Mouse (Mus musculus) embryonic facial prominence, embryonic 12.5 days (tissue): ENCODE measurements around the gene Slc5a2. TPM values are rescaled to one million over a fixed set of nuclear protein-coding genes. Genes with fewer than 3 reads are reported as not detected.

Experiments used
- ATAC-seq: fragments of 200-750 bp; cut with Nextera tagmentation; 2 replicates; pipeline ENCODE4 v1.8.0; 2017; ENCODE audit not compliant: insufficient number of reproducible peaks, insufficient read depth, low FRiP score, low TSS enrichment
- H3K27ac ChIP-seq: fragments of 300-500 bp; sonication (generic); 2 replicates; pipeline ENCODE4 v1.5.1; 2016; ENCODE audit warnings: mild to moderate bottlenecking
- H3K27me3 ChIP-seq: fragments of 300-500 bp; sonication (generic); 2 replicates; pipeline ENCODE4 v1.6.1; 2016; ENCODE audit warnings: mild to moderate bottlenecking, moderate library complexity
- H3K36me3 ChIP-seq: fragments of 300-500 bp; sonication (generic); 2 replicates; pipeline ENCODE4 v1.6.1; 2016; ENCODE audit warnings: mild to moderate bottlenecking
- H3K4me1 ChIP-seq: fragments of 300-500 bp; sonication (generic); 2 replicates; pipeline ENCODE4 v1.6.1; 2016
- H3K4me2 ChIP-seq: fragments of 300-500 bp; sonication (generic); replicated peaks from 2 replicates; pipeline ENCODE4 v1.6.1; 2016; ENCODE audit warnings: mild to moderate bottlenecking, moderate library complexity
- H3K4me3 ChIP-seq: fragments of 300-500 bp; sonication (generic); 2 replicates; pipeline ENCODE4 v1.5.1; 2016; ENCODE audit warnings: mild to moderate bottlenecking
- H3K9ac ChIP-seq: fragments of 300-500 bp; sonication (generic); 2 replicates; pipeline ENCODE4 v1.6.1; 2016; ENCODE audit warnings: mild to moderate bottlenecking, moderate library complexity
- H3K9me3 ChIP-seq: fragments of 300-500 bp; sonication (generic); 2 replicates; pipeline ENCODE4 v1.6.1; 2016; ENCODE audit warnings: mild to moderate bottlenecking, moderate library complexity
- WGBS: fragments of 180-500 bp; shearing (Covaris S2); methylation state at CpG from one replicate; pipeline ENCODE4 v1.1.7; 2016; 5-methylcytosine and 5-hydroxymethylcytosine counted together
- polyA plus RNA-seq: library from polyadenylated mRNA; unstranded; fragments of >200 nt; fragmentation: Nextera tagmentation; extraction: Ambion mirVana; gene quantifications from 2 replicates; pipeline ENCODE4 v1.2.1, GENCODE M21; 2016

Slc5a2 gene
- polyA plus RNA-seq, 1 experiment from 2014 or later: 0.35 TPM

DNA sequence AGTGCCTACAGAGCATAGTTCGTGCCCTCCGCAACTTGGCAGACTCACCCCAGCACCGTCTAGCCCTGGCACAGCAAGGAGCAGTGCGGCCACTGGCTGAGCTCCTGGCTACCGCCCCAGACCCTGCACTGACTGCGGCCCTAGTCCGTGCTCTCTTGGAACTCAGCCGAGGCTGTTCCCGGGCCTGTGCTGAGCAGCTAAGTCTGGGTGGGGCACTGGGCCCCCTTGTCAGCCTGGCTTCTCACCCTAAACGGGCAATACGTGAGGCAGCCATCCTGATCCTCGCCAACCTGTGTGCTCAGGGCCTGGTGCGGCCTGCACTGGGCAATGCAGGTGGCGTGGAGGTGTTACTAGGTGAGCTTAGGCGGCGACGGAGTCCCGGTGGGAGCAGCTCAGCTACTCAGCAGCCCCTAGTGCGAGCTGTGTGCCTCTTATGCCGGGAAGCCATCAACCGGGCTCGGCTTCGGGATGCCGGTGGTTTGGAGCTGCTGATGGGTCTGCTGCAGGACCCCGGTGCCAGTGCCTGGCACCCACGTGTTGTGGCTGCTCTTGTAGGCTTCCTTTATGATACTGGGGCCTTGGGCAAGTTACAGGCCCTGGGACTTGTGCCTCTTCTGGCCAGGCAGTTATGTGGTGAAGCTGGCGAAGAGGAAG, 25.2 kb upstream of the Slc5a2 start:
- H3K36me3 ChIP-seq: peaks cover 45% of the 10 kb centered on the region
- H3K27ac ChIP-seq: no peak overlapping the region
- no peak overlapping the region for H3K4me2 ChIP-seq
- peaks cover 21% of the 10 kb centered on the region for H3K4me1 ChIP-seq
- ATAC-seq: no peak
- H3K4me3 ChIP-seq: no peak overlapping the region
- no peaks in the 10 kb centered on the region for H3K9me3 ChIP-seq
- no peak overlapping the region for H3K9ac ChIP-seq
- no peaks in the 10 kb centered on the region for H3K27me3 ChIP-seq
- WGBS: 94% methylated on average over 27 of the region's 27 CpGs

DNA sequence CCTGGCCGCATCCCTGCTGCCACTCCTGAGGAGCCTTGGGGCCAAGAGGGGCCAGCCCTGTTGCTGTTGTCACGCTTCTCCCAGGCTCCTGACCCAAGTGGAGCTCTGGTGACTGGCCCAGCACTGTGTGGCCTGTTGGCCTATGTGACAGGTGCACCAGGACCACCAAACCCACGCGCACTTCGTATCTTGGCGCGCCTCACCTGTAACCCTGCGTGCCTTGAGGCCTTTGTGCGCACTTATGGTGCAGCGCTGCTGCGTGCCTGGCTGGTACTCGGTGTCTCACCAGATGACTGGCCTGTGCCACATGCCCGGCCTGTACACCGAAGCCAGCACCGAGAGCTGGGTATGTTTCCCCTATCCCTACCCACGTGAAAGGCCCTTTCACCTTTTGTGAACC, 23.1 kb upstream of the Slc5a2 start:
- H3K27me3 ChIP-seq: no peaks in the 10 kb centered on the region
- H3K4me2 ChIP-seq: no peak overlapping the region
- H3K4me3 ChIP-seq: no peak overlapping the region
- no peak for ATAC-seq
- peaks cover 48% of the 10 kb centered on the region for H3K36me3 ChIP-seq
- H3K9ac ChIP-seq: no peak overlapping the region
- H3K27ac ChIP-seq: no peak overlapping the region
- H3K9me3 ChIP-seq: no peaks in the 10 kb centered on the region
- H3K4me1 ChIP-seq: peaks cover 23% of the 10 kb centered on the region
- 92% methylated on average over 16 of the region's 16 CpGs for WGBS

DNA sequence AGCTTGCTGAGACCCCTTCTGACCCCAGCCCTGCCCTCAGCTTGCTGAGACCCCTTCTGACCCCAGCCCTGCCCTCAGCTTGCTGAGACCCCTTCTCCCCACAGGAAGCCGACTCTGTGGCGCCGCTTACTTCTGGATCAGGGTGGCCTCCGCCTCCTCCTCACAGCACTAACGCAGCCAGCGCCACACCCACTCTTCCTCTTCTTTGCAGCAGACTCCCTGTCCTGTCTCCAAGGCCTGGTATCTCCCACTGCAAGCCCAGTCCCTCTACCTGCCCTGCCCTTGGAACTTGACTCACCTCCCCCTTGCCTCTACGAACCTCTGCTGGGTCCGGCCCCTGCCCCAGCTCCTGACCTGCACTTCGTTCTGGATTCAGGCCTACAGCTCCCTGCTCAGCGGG, 21.5 kb upstream of the Slc5a2 start:
- Histone ChIP-seq H3K4me1 (peaks cover 31% of the 10 kb centered on the region), H3K27ac (0 out of 2 replicates have a peak overlapping the region, but pooled peaks have one; percentile 23), H3K36me3 (peaks cover 49% of the 10 kb centered on the region), H3K4me3 (no peak overlapping the region), H3K4me2 (no peak overlapping the region), H3K27me3 (no peaks in the 10 kb centered on the region), H3K9me3 (no peaks in the 10 kb centered on the region), H3K9ac (no peak overlapping the region)
- 43% methylated on average over 10 of the region's 10 CpGs for WGBS
- ATAC-seq: no peak

DNA sequence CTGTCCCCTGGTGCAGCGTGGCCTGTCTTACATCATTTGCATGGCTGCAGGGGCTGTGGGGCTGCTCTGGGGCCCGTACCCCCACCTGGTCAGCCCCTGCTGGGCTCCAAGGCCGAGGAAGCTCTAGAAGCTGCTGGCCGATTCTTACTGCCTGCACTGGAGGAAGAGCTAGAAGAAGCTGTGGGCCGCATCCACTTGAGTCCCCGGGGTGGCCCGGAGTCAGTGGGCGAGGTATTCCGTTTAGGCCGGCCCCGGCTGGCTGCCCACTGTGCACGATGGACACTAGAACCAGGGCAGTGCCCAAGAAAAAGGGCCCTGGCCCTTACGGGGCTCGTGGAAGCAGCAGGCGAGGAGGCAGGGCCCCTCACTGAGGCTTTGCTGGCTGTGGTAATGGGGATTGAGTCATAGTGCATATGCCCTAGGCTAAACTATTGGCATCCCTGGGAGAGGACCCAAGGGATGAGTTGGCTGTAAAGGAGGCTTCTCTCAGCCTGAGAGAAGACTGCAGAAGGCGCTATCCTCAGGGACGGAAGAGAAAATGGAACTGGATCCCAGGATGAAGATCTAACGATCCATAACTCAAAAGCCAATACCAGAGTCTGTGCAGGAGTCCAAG, 20.9 kb upstream of the Slc5a2 start:
- Histone ChIP-seq H3K9ac (no peak overlapping the region), H3K4me2 (no peak overlapping the region), H3K27me3 (no peaks in the 10 kb centered on the region), H3K27ac (0 out of 2 replicates have a peak overlapping the region, but pooled peaks have one; percentile 23), H3K4me1 (peaks cover 26% of the 10 kb centered on the region), H3K36me3 (peaks cover 54% of the 10 kb centered on the region), H3K4me3 (no peak overlapping the region), H3K9me3 (no peaks in the 10 kb centered on the region)
- ATAC-seq: no peak
- 86% methylated on average over 18 of the region's 18 CpGs for WGBS

DNA sequence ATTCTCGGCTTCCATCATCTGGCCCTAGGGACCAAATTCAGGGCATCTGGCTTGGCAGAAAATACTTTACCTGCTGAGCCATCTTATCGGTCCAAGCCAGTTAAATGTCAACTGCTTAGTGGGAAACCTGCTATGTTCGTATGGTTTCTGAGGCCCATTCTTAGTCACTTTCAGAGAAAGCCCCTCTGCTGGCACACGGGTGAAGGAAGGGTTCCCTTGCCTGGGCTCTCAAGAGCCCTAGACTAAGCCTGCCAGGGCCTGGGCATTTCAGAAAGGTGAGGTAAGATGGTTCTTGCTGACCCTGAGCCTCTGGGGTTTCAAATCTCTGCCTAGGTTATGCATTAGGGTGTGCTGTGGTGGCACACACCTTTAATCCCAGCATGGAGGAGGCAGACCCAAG, 19.9 kb upstream of the Slc5a2 start:
- Histone ChIP-seq H3K27me3 (no peaks in the 10 kb centered on the region), H3K36me3 (peaks cover 53% of the 10 kb centered on the region), H3K4me2 (no peak overlapping the region), H3K9ac (no peak overlapping the region), H3K27ac (no peak overlapping the region), H3K4me3 (no peak overlapping the region), H3K4me1 (peaks cover 24% of the 10 kb centered on the region), H3K9me3 (no peaks in the 10 kb centered on the region)
- no peak for ATAC-seq
- WGBS: 86% methylated on average over 4 of the region's 4 CpGs

DNA sequence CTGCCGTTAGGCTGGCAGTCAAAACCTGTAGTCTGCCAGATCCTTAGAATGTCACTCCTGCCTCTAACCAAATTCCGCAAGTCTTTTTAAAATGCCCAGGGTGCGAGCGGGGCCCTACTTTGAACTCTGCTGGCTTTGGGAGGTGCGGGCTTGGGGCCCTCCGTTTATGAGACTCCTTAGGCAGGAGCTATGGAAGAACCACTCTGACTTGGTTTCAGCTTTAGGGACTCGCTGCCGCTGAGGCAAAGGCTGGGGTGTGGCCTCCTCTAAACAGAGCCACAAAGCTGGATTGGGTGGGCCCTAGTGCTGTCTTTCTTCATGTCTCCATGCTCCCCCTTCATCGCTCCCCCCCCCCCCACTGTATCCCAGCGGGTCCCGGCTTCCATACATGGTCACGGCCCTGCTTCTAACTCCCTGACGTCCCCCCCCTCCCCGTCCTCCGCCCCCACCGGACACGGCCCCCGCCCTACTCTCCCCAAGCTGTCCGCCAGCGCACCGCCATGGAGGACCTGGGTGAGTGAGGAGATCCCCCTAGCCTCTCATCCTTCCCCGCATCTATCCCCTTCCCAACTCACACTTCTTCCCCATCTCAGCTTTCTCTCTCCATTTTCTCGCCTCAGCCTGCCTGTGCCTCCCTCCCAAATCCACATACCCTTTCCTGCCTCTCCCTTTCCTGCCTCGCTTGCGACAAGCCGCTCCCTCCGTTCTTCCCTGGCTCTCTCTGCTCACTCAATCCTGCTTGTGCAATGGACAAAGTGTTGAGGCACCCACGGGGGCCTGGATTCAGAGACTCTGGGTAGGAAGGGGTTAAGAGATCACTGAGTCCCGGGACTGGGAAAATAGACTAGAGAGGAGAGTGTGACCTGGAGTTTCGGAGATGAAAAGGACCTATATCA, 18.7 kb upstream of the Slc5a2 start, which contains the start of gene Tgfb1i1:
Gene Tgfb1i1 (plus strand): TSS at position 317 of the 896 bp plus-strand sequence.
- Histone ChIP-seq H3K4me3 (peak within 1 kb of the TSS; percentile 53), H3K9me3 (no peaks in the 10 kb centered on the region), H3K4me2 (peak within 1 kb of the TSS; percentile 63), H3K9ac (peak within 1 kb of the TSS; percentile 64), H3K4me1 (peaks cover 24% of the 10 kb centered on the region), H3K27ac (peak within 1 kb of the TSS; percentile 85), H3K27me3 (peaks cover 6% of the 10 kb centered on the region; the same call in 1 of the 2 replicates), H3K36me3 (peaks cover 41% of the 10 kb centered on the region)
- peak; percentile 59; the same call in 1 of the 2 replicates for ATAC-seq
- 2% methylated on average over 23 of the region's 30 CpGs for WGBS

DNA sequence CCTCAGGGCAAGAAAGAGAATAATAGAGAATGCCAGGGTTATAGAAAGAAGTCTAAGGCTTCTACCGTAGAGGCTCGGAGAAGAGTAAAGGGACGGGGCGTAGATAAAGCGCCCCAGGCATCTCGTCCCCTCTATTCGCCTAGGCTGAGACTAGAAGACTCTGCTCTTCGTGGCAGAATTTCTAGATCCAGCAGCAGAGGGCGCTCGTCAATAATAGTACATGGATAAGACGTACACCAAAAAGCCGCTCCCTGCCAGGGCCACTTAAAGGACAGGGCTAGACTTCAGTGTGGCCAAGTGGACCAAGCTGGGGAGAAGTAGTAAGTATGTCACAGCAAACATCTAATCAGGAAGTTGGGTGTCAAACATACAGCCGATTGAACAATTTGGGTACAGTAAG, 18.0 kb upstream of the Slc5a2 start:
- Histone ChIP-seq H3K36me3 (peaks cover 34% of the 10 kb centered on the region), H3K9me3 (no peaks in the 10 kb centered on the region), H3K4me2 (peak overlapping the region; percentile 63), H3K27me3 (peaks cover 6% of the 10 kb centered on the region; the same call in 1 of the 2 replicates), H3K4me3 (peak overlapping the region; percentile 53), H3K9ac (peak overlapping the region; percentile 64), H3K4me1 (peaks cover 30% of the 10 kb centered on the region), H3K27ac (peak overlapping the region; percentile 85)
- WGBS: under 1% methylated on average over 13 of the region's 13 CpGs
- peak; percentile 65; the same call in 1 of the 2 replicates for ATAC-seq

DNA sequence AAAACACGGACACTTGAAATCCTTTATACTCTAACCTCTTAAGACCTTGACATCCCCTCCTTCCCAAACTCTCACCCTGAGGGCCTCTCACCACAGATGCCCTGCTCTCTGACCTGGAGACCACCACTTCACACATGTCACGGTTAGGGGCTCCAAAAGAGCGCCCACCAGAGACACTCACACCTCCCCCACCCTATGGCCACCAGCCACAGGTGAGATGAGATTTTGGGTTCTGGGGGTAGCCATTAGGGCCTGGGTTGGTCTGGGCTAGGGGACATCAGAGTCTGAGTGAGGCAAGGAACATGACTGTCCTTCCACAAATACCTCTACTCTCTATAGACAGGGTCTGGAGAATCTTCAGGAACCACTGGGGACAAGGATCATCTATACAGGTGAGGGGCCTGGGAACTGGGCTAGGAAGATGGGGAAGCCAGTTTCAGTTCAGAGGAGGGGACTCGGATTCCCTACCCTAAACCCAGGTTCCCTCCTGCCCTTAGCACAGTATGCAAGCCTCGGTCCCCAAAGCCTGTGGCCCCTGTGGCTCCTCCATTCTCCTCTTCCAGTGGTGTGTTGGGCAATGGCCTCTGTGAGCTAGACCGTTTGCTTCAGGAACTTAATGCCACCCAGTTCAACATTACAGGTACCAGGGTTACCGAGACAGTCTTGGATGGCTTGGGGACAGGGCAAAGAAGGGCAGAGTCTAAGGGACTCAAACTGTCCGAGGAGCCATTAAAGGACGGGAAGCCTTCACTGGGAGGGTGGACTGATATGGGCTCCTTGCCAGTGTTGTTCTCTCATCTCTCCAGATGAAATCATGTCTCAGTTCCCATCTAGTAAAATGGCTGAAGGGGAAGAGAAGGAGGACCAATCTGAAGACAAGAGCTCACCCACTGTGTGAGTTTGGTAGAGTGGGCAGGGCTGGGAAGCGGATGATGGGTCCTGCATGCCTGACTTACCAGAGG, 17.1 kb upstream of the Slc5a2 start:
- Histone ChIP-seq H3K4me3 (peak overlapping the region; percentile 53), H3K9me3 (no peaks in the 10 kb centered on the region), H3K27me3 (peaks cover 6% of the 10 kb centered on the region; the same call in 1 of the 2 replicates), H3K4me1 (peaks cover 34% of the 10 kb centered on the region), H3K36me3 (peaks cover 32% of the 10 kb centered on the region), H3K9ac (no peak overlapping the region; the same call in 1 of the 2 replicates), H3K27ac (no peak overlapping the region), H3K4me2 (peak overlapping the region; percentile 63)
- no peak for ATAC-seq
- 80% methylated on average over 10 of the region's 10 CpGs for WGBS

DNA sequence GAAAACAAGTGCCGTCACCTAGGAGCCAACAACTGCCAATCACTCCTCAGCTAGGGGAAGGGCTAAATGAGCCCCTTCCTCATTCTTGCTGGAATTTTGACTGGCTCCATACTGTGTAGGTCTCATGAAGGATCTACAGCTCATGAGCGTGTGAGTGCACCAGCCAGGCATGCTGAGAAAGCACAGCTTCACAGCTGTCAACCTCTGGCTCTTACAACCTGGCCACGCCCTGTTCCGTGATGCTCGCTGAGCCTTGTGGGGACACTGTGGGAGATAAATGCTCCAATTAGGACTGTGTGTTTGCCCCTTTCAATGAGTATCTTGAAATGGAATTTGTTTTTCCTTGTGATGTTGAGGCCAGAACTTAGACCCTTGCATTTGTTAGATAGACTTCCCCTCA, 15.5 kb upstream of the Slc5a2 start:
- H3K36me3 ChIP-seq: peaks cover 22% of the 10 kb centered on the region
- H3K4me2 ChIP-seq: no peak overlapping the region
- 87% methylated on average over 5 of the region's 5 CpGs for WGBS

DNA sequence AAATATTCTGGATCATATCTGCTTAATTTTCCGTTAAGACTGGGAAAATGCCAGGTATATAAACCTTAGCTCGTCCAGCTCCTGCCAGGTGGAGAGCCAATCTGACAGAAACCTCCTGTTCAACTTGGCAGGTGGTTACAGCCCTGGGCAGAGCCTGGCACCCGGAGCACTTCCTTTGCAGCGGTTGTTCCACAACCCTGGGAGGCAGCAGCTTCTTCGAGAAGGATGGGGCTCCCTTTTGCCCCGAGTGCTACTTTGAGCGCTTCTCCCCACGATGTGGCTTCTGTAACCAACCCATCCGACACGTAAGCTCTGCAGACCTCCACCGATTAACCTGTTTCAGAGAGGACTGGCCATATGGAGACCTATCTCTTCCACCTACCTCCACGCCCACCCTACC, 13.5 kb upstream of the Slc5a2 start:
- peaks cover 6% of the 10 kb centered on the region; the same call in 1 of the 2 replicates for H3K27me3 ChIP-seq
- ATAC-seq: no peak
- H3K9ac ChIP-seq: peak overlapping the region; percentile 21; the same call in 1 of the 2 replicates
- H3K9me3 ChIP-seq: no peaks in the 10 kb centered on the region
- peak overlapping the region; percentile 46 for H3K4me2 ChIP-seq
- H3K27ac ChIP-seq: no peak overlapping the region
- WGBS: 53% methylated on average over 12 of the region's 12 CpGs
- peaks cover 17% of the 10 kb centered on the region for H3K36me3 ChIP-seq
- peaks cover 23% of the 10 kb centered on the region for H3K4me1 ChIP-seq
- peak overlapping the region; percentile 29; the same call in 1 of the 2 replicates for H3K4me3 ChIP-seq

More for the DNA sequence above, 15.5 kb upstream of the Slc5a2 start:
- no peak for ATAC-seq
- Histone ChIP-seq H3K27ac (no peak overlapping the region), H3K9ac (no peak overlapping the region), H3K4me1 (peaks cover 30% of the 10 kb centered on the region), H3K4me3 (no peak overlapping the region), H3K27me3 (peaks cover 6% of the 10 kb centered on the region; the same call in 1 of the 2 replicates), H3K9me3 (no peaks in the 10 kb centered on the region)
